Mouse (Mus musculus) kidney, postnatal 0 days (tissue): ENCODE data around the gene Adar. TPM values are rescaled to one million over a fixed set of nuclear protein-coding genes. Genes with fewer than 3 reads are reported as not detected.
"Not testable (repeated sequence)": the region's sequence is repeated elsewhere in the genome, so short reads cannot be mapped to it uniquely, and the experiment has no call there.

Experiments
- ATAC-seq: fragments of 200-750 bp; cut with Nextera tagmentation; replicated peaks from 2 replicates; pipeline ENCODE4 v1.8.0; 2017; ENCODE audit warnings: low read depth, moderate number of reproducible peaks, moderate TSS enrichment, moderate library complexity; ENCODE audit not compliant: low FRiP score
- DNase-seq: peaks from one replicate; pipeline ENCODE4 v3.0.0-alpha.2; 2016; ENCODE audit warnings: low spot score
- H3K27ac ChIP-seq: fragments of 300-500 bp; sonication (generic); 2 replicates; pipeline ENCODE4 v1.5.1; 2014; ENCODE audit warnings: mild to moderate bottlenecking
- H3K27me3 ChIP-seq: fragments of 300-500 bp; sonication (generic); 2 replicates; pipeline ENCODE4 v1.6.1; 2014; ENCODE audit warnings: low read length, mixed read lengths; ENCODE audit not compliant: insufficient read depth
- H3K36me3 ChIP-seq: fragments of 300-500 bp; sonication (generic); 2 replicates; pipeline ENCODE4 v1.6.1; 2014; ENCODE audit warnings: low read length, mixed read lengths; ENCODE audit not compliant: insufficient read depth
- H3K4me1 ChIP-seq: fragments of 300-500 bp; sonication (generic); replicated peaks from 2 replicates; pipeline ENCODE4 v1.6.1; 2014; ENCODE audit warnings: antibody characterized with exemption, low read length, mixed read lengths; ENCODE audit not compliant: insufficient read depth
- H3K4me2 ChIP-seq: fragments of 300-500 bp; sonication (generic); 2 replicates; pipeline ENCODE4 v1.6.1; 2014; ENCODE audit warnings: mild to moderate bottlenecking, low read length, moderate library complexity, mixed read lengths
- H3K4me3 ChIP-seq: fragments of 300-500 bp; sonication (generic); replicated peaks from 2 replicates; pipeline ENCODE4 v1.5.1; 2014; ENCODE audit warnings: low read depth, low read length
- H3K9ac ChIP-seq: fragments of 300-500 bp; sonication (generic); 2 replicates; pipeline ENCODE4 v1.6.1; 2014; ENCODE audit warnings: low read depth, low read length
- H3K9me3 ChIP-seq: fragments of 300-500 bp; sonication (generic); replicated peaks from 2 replicates; pipeline ENCODE4 v1.6.1; 2016; ENCODE audit warnings: low read length, inconsistent platforms, mixed read lengths
- CTCF ChIP-seq: IDR thresholded peaks from 2 replicates; pipeline ENCODE4 v1.5.1; 2016; ENCODE audit warnings: antibody characterized with exemption, low read depth, mild to moderate bottlenecking, moderate library complexity
- WGBS: fragments of 180-500 bp; shearing (Covaris S2); extraction: QIAGEN DNeasy Blood & Tissue Kit; methylation state at CpG from one replicate; pipeline ENCODE4 v1.1.7; 2014; 5-methylcytosine and 5-hydroxymethylcytosine counted together
- polyA plus RNA-seq: library from polyadenylated mRNA; unstranded; fragments of >200 nt; fragmentation: Nextera tagmentation; extraction: Ambion mirVana; gene quantifications from 2 replicates; pipeline ENCODE4 v1.2.1, GENCODE M21; 2015

Gene Adar
- polyA plus RNA-seq, 1 experiment from 2014 or later, result 9.6 TPM

GRCm38 (mm10) chr3:89798518-89798917, 83.7 kb downstream of the Adar start:
- TF ChIP-seq CTCF, result no peak
- DNase-seq, result no peak
- H3K4me3 ChIP-seq, result no peak overlapping the region
- no peaks in the 10 kb centered on the region for H3K9me3 ChIP-seq
- H3K4me1 ChIP-seq, result 0 out of 2 replicates have a peak, but pooled peaks cover 3% of the 10 kb centered on the region
- no peak for ATAC-seq
- no peak overlapping the region for H3K27ac ChIP-seq
- no peaks in the 10 kb centered on the region for H3K36me3 ChIP-seq
- no peak overlapping the region for H3K4me2 ChIP-seq
- no peaks in the 10 kb centered on the region for H3K27me3 ChIP-seq
- no peak overlapping the region for H3K9ac ChIP-seq
- 84% methylated on average over 3 of the region's 3 CpGs for WGBS

DNA sequence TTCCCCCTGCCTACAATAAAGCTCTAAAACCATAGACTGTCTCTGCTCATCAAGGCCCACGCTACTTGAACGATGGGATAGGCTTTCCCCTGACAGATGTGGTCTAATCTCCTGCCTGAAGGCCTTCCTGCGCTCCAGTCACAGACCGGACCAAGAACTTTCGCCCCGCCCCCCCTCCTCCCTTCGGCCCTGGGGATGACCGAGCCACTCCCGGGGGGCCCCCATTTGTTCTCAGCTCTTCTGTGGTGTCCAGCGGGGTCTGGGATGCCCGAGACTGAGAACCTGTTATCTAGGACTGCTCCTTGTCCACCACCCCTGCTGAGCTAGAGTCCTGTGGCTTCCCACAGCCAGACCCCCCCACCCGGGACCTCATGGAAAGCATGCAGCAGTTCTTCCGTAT, 84.7 kb downstream of the Adar start:
- H3K4me1 ChIP-seq, result 0 out of 2 replicates have a peak, but pooled peaks cover 3% of the 10 kb centered on the region
- peak overlapping the region; percentile 43 for H3K4me2 ChIP-seq
- H3K9ac ChIP-seq, result no peak overlapping the region
- no peak overlapping the region for H3K4me3 ChIP-seq
- DNase-seq (no peak), ATAC-seq (no peak)
- WGBS, result 9% methylated on average over 13 of the region's 13 CpGs
- H3K27me3 ChIP-seq, result no peaks in the 10 kb centered on the region
- no peak overlapping the region for H3K27ac ChIP-seq
- H3K9me3 ChIP-seq, result no peaks in the 10 kb centered on the region
- H3K36me3 ChIP-seq, result no peaks in the 10 kb centered on the region
- TF ChIP-seq CTCF, result no peak

- not testable (repeated sequence) for H3K4me1 ChIP-seq, H3K9ac ChIP-seq, H3K36me3 ChIP-seq, H3K4me3 ChIP-seq, ATAC-seq, H3K27ac ChIP-seq, DNase-seq, H3K9me3 ChIP-seq, H3K27me3 ChIP-seq, H3K4me2 ChIP-seq
- WGBS, result 52% methylated on average over 3 of the region's 3 CpGs
Observed at GRCm38 (mm10) chr3:89800078-89800477, 85.3 kb downstream of the Adar start.

DNA sequence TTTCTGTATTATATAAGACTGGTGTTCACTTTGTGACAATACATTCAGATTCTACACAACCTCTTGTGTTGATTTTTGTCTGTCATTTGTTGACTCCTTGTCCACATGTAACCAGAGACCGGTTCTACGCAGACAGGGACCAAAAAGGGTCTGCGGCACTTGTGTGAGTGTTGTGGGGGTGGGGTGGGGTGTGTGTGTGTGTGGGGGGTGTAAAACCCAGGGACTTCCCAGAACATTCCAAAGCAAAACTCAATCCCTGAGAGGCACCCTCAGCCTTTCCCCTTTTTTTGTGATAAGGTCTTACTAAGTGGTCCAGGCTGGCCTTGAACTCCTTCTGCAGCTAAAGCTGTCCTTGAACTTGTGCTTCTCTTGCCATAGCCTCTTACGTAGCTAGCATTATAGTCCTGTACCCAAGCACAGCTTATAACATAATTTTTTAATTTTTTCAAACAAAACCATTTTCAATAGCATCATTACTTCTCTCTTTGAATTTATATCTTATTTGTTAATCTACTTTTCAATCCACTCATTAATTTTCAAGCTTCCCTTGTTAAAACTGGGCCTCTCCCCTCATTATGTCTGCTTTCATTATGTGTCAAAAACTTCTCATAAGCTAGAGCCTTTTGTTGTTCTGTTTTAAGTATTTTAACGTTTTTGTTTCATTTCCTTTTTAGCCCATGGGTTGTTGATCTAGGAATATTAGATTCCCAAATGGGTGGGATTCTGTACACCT, 86.1 kb downstream of the Adar start:
- no peaks in the 10 kb centered on the region for H3K27me3 ChIP-seq
- ATAC-seq, result no peak
- no peak overlapping the region for H3K4me3 ChIP-seq
- no peaks in the 10 kb centered on the region for H3K9me3 ChIP-seq
- H3K27ac ChIP-seq, result no peak overlapping the region
- TF ChIP-seq CTCF, result no peak
- DNase-seq, result no peak
- 67% methylated on average over 5 of the region's 5 CpGs for WGBS
- H3K9ac ChIP-seq, result no peak overlapping the region
- H3K4me1 ChIP-seq, result 0 out of 2 replicates have a peak, but pooled peaks cover 3% of the 10 kb centered on the region
- H3K36me3 ChIP-seq, result no peaks in the 10 kb centered on the region
- H3K4me2 ChIP-seq, result no peak overlapping the region

GRCm38 (mm10) chr3:89801507-89801847, 86.7 kb downstream of the Adar start:
- WGBS, result under 1% methylated on average over 3 of the region's 3 CpGs
- no peaks in the 10 kb centered on the region for H3K9me3 ChIP-seq

GRCm38 (mm10) chr3:89802876-89803275, 88.1 kb downstream of the Adar start:
- no peak overlapping the region for H3K4me2 ChIP-seq
- H3K4me1 ChIP-seq, result 0 out of 2 replicates have a peak, but pooled peaks cover 3% of the 10 kb centered on the region
- H3K27me3 ChIP-seq, result no peaks in the 10 kb centered on the region
- H3K4me3 ChIP-seq, result no peak overlapping the region
- 78% methylated on average over 15 of the region's 15 CpGs for WGBS
- TF ChIP-seq CTCF, result no peak
- no peak for ATAC-seq
- no peak overlapping the region for H3K9ac ChIP-seq
- H3K36me3 ChIP-seq, result no peaks in the 10 kb centered on the region
- H3K27ac ChIP-seq, result no peak overlapping the region
- H3K9me3 ChIP-seq, result no peaks in the 10 kb centered on the region
- DNase-seq, result no peak

More at GRCm38 (mm10) chr3:89801507-89801847, 86.7 kb downstream of the Adar start:
- Histone ChIP-seq H3K4me1 (0 out of 2 replicates have a peak, but pooled peaks cover 3% of the 10 kb centered on the region), H3K27me3 (no peaks in the 10 kb centered on the region), H3K9ac (no peak overlapping the region), H3K4me2 (no peak overlapping the region), H3K4me3 (no peak overlapping the region), H3K36me3 (no peaks in the 10 kb centered on the region), H3K27ac (peak overlapping the region; percentile 37; the same call in 1 of the 2 replicates)
- DNase-seq (peak; percentile 75), ATAC-seq (no peak; the same call in 1 of the 2 replicates)
- TF ChIP-seq CTCF, result peak; percentile 23; the same call in 1 of the 2 replicates

Other genes with a start within 250 kb of the Adar start
- 1.4 and 1.6 TPM in 2 replicates for gene Kcnn3, start 194.9 kb upstream of the Adar start, polyA plus RNA-seq
- gene Chrnb2, start 49.6 kb downstream of the Adar start, polyA plus RNA-seq, result 0.36 and 0.47 TPM in 2 replicates
- 11.3 and 13.2 TPM in 2 replicates for gene Ube2q1, start 58.6 kb downstream of the Adar start, polyA plus RNA-seq
- gene She, start 116.3 kb downstream of the Adar start, polyA plus RNA-seq, result 5.4 and 5.9 TPM in 2 replicates
- gene Il6ra, start 198.2 kb downstream of the Adar start, polyA plus RNA-seq, result 1.7 and 2.0 TPM in 2 replicates
- gene Atp8b2, start 248.5 kb downstream of the Adar start, polyA plus RNA-seq, result 6.9 and 7.1 TPM in 2 replicates